In genomic region chr15:96217896-96218295, GRCm38 (mm10) we compare ENCODE assay signal across 24 mouse cellular contexts.
"Had no signal": no experiment of that assay in that cellular context is flagged by ENCODE, and none has a peak within 500 bp of the region (broad histone marks: within the 10 kb centered on the region; RNA-seq: fewer than 3 reads in every experiment).

No protein-coding gene starts in this region.

- H3K9me3 ChIP-seq: limb, embryonic 10.5 days; limb, embryonic 13.5 days; liver, embryonic 12.5 days; liver, embryonic 15.5 days; lung, embryonic 15.5 days; midbrain, embryonic 10.5 days; midbrain, embryonic 13.5 days; neural tube, embryonic 13.5 days had no signal

- DNase-seq: kidney, adult 2 months; kidney, postnatal 10 days; kidney, postnatal 36 days; layer of hippocampus, postnatal 36 days; liver; lung, adult 18-20 months; lung, postnatal 10 days; lung, postnatal 36 days; retina, postnatal 1 day; right cerebral cortex, postnatal 25 days; spleen, adult 18-20 months; thymus, adult 18-20 months; thymus, postnatal 36 days had no signal

- H3K27me3 ChIP-seq: limb, embryonic 13.5 days; liver, embryonic 12.5 days; liver, embryonic 15.5 days; lung, embryonic 15.5 days; midbrain, embryonic 13.5 days; neural tube, embryonic 13.5 days had no signal

- H3K4me3 ChIP-seq: limb, embryonic 10.5 days; limb, embryonic 13.5 days; liver, embryonic 12.5 days; liver, embryonic 15.5 days; lung, embryonic 15.5 days; megakaryocyte, embryonic 14.5 days; midbrain, embryonic 10.5 days; midbrain, embryonic 13.5 days; myocyte; neural tube, embryonic 13.5 days had no signal

- H3K27ac ChIP-seq: limb, embryonic 10.5 days; limb, embryonic 13.5 days; liver, embryonic 12.5 days; liver, embryonic 15.5 days; lung, embryonic 15.5 days; midbrain, embryonic 10.5 days; midbrain, embryonic 13.5 days; neural tube, embryonic 13.5 days; stomach, postnatal 0 days had no signal

- H3K4me1 ChIP-seq: limb, embryonic 10.5 days; limb, embryonic 13.5 days; liver, embryonic 12.5 days; liver, embryonic 15.5 days; lung, embryonic 15.5 days; megakaryocyte, embryonic 14.5 days; midbrain, embryonic 10.5 days; midbrain, embryonic 13.5 days; neural tube, embryonic 13.5 days had no signal

- H3K9ac ChIP-seq: limb, embryonic 13.5 days; liver, embryonic 12.5 days; liver, embryonic 15.5 days; lung, embryonic 15.5 days; midbrain, embryonic 13.5 days; neural tube, embryonic 13.5 days had no signal

- H3K36me3 ChIP-seq: limb, embryonic 10.5 days; limb, embryonic 13.5 days; liver, embryonic 12.5 days; liver, embryonic 15.5 days; lung, embryonic 15.5 days; midbrain, embryonic 10.5 days; midbrain, embryonic 13.5 days; neural tube, embryonic 13.5 days had no signal
